Mouse (Mus musculus) left cerebral cortex, adult 18-20 months (tissue): ENCODE measurements around the gene Hnrnpl. TPM values are rescaled to one million over a fixed set of nuclear protein-coding genes. Genes with fewer than 3 reads are reported as not detected.

ENCODE experiments used
- DNase-seq, 2 experiments: peaks; one replicate each; pipeline ENCODE4 v3.0.0; 2021 to 2022; ENCODE audit warnings: low spot score in 2 of 2, mixed read lengths in 1 of 2
- total RNA-seq, 2 experiments: library from RNA; stranded (reverse); gene quantifications; 2 replicates each; pipeline ENCODE4 v1.2.3; 2021

Hnrnpl gene
- total RNA-seq, 2 experiments from 2014 or later, result 427 to 456 TPM

GRCm38 (mm10) chr7:28789235-28789634, 19.1 kb upstream of the Hnrnpl start:
- no peak for DNase-seq

DNA sequence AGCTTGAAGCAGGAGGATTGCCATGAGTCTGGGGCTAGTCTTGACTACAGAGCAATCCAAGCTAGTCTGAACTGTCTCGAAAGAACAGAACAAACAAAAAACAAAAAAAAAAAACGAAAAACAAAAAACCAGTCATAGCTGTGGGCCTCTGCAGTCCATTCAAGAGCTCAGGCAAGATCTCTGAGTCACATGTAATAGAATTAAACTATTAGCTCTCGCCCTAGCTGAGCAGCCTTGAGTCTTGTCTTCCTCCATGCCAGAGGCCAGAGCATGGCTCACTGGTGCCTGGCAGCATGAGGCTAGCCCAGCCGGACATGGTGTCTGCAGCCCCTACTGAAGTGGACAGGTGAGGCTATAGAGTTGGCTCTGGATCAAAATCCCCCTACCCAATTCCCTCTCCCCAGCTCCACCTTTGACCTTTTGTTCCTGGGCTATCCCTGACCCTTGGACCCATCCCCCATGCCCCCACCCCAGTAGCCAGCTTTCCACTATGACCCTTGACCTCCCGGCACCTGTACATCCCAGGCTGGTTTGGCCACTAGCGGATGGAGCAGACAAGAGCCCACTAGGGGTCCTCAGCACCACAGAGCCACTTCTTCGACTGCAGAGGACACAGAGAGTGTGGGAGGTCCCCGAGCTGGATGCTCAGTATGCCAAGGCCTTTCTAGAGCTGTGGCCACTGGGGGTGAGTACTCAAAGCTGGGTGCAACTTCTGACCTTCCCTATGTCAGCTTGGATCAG, 18.1 kb upstream of the Hnrnpl start:
- no peak for DNase-seq

DNA sequence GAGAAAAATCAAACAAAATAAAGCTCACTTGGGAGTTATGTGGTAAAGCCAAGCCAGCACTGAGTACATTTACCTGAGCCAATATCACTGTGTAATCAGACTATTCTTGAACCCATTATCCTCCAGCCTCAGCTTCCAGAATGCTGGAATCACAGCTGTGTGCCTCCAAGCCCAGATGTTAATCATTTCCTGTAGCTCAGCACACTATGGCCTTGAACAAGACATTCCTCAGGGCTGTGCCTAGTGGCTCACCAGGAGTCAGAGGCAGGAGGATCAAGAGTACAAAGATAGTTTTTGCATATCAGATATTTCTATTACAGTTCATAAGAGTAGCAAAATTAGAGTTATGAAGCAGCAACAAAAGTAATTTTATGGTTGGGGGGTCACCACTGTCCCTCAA, 16.6 kb upstream of the Hnrnpl start:
- DNase-seq, result no peak

DNA sequence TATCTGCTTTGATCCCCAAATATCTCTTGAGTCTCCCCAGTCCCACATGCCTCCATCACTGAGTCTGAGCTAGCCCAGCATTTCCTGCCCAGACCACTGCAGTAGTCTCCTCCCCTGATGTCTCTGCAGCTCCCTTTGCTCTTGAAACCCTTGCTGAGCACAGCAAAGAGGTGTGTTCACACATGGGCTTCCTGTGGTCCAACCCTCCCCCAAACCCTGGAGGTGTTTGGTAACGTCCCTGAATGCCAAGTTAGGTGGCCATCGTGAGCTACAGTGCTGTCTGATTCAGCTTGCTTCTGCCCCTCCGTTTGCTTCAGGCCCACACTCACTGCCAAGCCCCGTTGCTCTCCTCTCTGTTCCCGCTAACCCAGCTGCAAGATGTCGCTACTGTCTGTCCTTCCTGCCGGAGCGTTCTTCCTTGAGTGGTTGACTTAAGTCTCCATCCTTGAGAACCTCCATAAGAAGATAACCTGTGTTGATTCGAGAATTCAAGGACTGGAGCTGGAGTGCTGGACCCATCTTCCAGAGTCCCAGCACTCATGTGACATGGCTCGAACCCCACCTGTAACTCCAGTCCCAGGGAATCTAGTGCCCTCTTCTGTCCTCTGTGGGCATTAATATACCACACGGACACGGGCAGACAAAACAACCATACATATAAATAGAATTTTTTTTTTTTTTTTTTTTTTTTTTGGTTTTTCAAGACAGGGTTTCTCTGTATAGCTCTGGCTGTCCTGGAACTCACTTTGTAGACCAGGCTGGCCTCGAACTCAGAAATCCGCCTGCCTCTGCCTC, 15.8 kb upstream of the Hnrnpl start:
- no peak for DNase-seq

DNA sequence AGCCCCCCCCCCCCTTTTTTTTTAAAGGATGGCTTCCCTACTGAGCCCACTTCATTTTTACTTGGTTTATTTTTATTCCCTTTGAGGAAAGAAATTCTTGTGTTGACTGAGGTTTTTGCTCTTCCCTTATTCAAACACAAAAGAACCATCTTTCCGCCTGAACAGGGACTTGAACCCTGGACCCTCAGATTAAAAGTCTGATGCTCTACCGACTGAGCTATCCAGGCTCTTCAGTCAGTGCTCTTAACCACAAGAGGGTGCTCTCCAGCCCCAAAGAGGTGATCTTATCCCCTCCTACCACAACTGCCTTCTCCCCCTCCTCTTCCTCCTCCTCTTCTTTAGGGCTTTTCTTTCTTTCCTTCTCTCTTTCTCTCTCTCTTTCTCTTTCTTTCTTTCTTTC, 14.5 kb upstream of the Hnrnpl start:
- no peak for DNase-seq

- no peak for DNase-seq
Observed at GRCm38 (mm10) chr7:28794496-28794895, 13.8 kb upstream of the Hnrnpl start.

DNA sequence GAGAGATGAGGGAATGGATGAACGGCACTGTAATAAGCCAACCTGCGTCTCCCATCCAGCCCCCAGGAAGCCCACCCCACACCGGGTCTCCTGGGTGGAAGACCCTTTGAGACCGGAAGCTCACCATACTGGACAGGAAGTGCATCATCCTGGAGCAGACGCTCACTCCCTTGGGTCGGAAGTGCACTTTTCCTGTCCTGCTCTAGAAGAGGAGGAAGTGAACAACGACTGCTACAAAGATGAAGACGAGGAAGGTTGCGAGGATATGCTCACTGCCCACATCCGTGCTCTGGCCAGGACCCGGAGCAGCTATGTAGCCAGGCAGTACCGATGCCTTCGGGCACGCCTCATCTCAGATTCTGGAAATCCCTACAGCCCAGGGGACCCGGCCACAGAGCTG, 12.5 kb upstream of the Hnrnpl start:
- DNase-seq, result no peak

DNA sequence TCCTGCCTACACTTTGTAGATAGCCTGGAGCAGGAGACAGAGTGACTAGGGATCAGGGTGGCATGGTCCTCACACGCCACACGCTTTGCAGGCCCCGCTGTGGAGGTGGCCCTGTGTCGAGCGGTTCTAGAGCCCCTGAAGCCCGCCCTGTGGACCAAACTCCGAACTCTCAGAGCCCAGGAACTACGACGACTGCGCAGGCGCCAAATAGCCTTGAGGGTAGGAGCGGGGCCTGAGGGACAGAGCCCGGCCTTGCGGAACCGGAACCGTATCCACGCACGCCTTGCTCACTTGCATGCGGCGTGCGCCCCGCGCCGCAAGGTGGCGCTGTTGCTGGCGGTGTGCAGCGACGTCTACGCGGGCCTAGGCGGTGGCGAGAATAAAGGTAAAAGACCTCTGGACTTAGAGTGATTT, 11.8 kb upstream of the Hnrnpl start:
- DNase-seq, result peak; percentile 74 to 78

DNA sequence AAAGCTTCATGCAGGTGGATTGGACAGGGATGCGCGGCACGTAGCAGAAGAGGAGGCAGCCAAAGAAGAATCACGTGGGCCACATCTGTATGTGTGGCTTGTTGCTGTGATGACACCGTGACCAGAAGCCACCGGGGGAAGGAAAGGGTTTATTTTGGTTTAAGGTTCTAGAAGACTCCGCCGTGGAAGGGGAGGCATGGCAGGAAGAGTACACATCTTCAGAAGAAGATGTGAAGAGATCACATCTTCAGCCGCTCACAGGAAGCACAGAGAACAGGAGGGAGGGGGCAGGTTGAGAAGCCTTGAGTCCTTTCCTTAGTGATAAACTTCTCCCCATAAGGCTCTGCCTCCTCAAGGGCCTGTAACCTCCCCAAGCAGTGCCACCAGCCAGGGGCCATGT, 8.3 kb upstream of the Hnrnpl start:
- DNase-seq, result no peak

DNA sequence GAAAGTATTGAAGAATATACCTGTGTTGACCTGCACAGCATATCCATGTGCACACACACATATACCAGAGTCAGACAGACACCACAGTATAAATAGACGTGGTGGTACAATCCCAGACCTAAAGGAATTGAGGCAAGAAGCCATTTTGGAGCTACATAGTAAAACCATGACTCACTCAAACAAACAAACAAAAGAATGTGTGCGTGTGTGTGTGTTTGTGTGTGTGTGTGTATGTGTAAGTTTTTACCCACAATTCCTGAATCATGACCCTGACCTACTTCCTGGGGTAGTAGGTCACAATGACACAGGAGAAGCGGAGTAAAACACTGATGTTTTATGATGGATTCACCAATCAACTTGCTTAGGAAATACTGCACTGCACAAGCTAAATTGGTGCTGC, 6.9 kb upstream of the Hnrnpl start:
- DNase-seq, result no peak

GRCm38 (mm10) chr7:28801901-28802670, 6.3 kb upstream of the Hnrnpl start:
- no peak for DNase-seq

DNA sequence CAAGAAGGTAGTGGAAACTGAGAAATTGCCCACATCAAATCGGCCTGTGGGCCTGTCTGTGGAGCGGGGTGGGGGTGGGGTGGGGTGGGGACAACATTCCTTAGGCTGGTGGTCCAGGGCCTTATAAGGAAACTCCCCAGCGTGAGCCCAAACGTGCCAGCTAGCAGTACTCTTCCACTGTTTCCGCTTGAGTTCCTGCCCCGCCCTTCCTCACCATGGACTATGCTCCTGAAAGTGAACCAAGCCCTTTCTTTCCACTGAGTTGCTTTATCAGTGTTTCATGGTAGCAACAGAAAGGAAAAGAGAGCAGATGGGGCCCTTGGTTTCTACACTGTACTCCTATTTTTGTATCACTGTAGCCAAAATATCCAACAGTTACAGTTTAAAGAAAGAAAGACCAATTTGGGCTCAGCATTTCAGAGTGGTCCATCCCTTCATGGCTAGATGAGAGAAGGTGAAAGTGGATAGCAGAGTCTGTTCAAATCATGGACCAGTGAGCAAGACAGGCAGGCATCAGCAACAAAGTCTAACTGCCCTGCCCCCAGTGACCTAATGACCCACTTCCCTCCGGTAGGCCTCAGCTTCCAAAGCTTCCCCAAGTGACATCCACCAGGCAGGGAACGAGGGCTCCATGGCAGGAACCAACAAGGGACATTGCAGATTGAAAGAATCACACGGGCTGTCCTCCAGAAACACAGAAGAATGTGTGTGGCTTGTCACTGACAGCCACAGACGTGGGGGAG, 5.3 kb upstream of the Hnrnpl start:
- no peak for DNase-seq

DNA sequence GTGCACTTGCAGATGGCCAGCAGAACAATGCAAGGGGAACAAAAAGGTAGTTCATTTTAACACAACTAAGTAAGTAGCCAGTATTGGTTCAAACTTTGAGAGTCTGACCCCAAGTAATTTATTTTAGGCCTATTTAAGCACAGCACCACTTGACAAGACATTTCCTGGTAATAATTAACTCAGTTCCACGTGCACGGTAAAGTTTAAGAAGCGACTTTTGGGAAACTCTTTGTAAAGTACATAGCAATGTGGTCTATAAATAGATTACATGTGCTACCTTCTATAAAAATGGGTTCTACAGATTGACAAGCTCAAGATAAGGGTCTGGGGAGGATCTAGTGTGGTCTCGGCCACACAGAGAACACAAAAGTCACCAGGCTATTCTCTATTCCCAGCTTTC, 4.6 kb upstream of the Hnrnpl start:
- DNase-seq, result no peak

DNA sequence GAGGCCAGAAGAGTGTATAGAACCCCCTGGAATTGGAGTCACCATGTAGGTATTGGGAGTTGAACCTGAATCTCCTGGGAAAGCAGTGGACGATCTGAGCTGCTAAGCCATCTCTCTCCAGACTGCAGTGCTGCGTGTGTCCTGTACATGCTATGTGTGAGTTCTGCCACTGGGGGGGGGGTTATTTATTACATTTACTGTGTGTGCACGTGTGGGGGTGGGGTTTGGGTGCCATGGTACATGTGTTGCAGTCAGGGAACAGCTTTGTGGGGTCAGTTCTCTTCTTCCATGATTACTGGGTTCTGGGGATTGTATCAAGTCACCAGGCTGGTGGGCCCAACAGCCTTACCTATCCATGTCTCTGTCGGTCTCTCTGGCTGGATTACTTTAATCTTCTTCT, 1.5 kb upstream of the Hnrnpl start:
- no peak for DNase-seq

DNA sequence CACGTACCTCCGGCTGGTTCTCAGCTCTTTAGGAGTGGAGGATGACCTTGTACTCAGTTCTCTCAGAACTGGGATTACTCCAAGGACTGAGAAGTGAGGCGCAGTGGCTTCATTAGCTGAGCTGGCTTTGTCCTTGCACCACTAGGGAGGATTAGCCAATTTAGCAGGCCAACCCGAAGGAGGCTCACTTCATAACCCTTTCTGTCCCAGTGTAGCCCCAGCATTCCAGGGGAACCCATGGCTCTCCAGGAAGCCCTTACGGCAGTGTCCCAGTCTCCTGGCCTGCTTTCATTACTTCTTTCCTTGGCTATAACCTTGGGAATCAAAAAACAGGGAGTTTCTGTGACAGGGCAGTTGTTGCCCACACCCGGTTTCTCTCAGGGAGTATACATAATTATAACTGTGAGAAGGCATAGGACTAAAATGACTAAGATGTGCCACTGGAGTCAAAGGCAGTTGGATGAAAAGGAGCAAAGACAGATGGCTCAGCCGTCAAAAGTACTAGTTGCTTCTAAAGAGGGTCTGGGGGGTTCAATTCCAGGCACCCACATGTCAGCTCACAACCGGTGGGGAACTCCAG, 610 bp upstream of the Hnrnpl start:
- no peak for DNase-seq

DNA sequence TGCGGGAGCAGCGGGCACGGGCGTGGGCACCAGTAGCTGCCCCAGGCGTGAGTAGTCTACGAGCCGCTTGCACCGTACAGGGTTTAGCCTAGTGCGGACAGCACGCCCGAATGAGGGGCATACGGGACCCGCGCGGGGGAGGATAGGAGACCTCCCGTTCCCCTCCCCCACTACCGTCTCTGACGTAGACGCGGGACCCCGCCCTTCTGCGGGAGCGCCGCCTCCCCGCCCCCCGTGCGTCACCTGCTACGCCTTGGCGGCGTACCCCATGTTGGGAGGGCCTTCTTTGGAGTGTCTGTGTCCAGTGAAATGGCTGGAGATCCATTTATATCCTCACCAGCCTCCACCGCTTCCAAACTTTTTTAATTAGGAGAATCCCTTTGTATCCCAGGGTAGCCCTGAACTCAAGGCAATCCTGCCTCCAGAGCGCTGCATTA, 634 bp downstream of the Hnrnpl start:
- DNase-seq, result peak; percentile 95 to 97

- peak; percentile 52 to 54 for DNase-seq
Observed at GRCm38 (mm10) chr7:28809401-28810089, 1.2 kb downstream of the Hnrnpl start.

GRCm38 (mm10) chr7:28810107-28811066, 2.0 kb downstream of the Hnrnpl start:
- DNase-seq, result peak; percentile 96 to 97

GRCm38 (mm10) chr7:28811228-28811627, 2.9 kb downstream of the Hnrnpl start:
- peak; percentile 93 to 94 for DNase-seq
